Mouse (Mus musculus): Measurements from ENCODE around the gene Nif3l1.

Gene Nif3l1

DNA sequence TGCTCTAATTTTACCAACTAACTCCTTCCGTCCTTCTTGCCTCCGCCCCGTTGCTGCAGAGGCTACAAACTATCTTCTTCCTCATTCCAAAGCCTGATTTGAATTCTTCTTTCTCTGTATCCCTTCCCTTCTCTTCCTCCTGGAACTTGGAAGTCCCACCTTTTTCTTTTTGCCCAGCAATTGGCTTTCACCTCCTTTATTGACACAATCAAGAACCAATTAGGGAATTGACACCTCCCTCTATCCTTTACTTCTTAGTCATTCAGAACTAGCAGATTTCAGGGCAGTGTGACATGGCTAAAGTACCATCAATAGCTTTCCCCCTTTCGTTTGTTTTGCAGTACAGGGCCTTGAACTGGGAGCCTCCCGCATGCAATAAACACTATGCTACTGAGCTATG lies 13.2 kb downstream of the Nif3l1 start:
- peak; percentile 21 for DNase-seq (ENCODE audit: low read depth)

GRCm38 (mm10) chr1:58458867-58459266 lies 13.9 kb downstream of the Nif3l1 start:
- DNase-seq (ENCODE audit: low read depth), result no peak

DNA sequence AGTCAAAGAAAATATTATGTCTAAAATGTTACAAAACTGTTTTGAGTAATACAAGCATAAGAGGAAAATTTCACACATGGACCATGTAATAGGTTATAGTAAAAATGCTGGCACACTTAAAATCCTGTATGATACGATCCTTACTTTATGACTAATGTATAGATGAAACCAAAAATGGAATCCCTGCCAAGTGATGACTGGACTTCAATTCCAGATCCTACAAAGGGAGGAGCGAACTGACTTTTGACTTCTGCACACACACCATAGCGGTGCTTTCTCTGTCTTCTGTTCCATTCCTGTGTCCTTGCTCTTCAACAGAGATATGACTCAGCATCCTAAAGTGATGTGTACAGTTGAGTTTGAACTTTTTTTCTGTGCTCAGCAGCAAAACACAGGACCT lies 15.6 kb downstream of the Nif3l1 start:
- no peak for DNase-seq (ENCODE audit: low read depth)

DNA sequence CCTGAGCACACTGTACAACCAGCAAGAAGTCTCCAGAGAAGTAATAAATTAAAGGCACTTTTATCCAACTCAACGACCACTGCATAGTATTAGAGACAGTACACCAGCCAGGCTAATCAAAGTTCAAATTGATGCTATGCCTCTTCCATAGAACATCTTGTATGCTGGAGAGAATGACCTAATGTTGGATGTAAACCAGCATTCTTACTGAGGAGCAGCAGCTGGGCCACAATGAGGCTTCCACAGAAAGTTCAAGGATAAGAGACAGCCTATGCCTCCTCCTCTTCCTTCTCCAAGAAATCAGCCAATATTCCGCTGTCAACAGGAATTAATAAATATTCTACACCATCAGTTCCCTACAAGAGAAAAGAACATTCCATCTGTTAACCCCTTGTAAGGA lies 19.0 kb downstream of the Nif3l1 start:
- no peak for DNase-seq (ENCODE audit: low read depth)

- DNase-seq (ENCODE audit: low read depth), result no peak
These were observed 20.1 kb downstream of the Nif3l1 start for GRCm38 (mm10) chr1:58465042-58465441.

DNA sequence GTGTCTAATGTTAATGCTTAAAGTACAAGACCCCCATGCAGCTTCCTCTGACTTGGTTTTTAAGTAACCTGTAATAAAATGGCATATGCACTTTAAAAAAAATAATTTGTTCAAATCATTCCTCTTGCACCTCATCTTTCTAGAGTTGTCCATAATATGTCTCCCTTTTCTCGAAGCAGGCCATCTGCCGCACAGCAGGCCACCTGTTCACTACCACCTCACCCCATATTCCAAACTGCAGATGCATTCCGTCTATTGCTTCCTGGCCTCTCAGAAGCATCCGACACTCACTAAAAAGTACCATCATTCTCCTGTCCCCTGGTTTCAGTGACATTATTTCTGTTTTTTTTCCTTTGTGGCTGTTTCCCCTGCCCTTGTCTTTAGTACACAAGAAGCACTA lies 20.6 kb downstream of the Nif3l1 start:
- DNase-seq (ENCODE audit: low read depth), result no peak

- DNase-seq (ENCODE audit: low read depth), result no peak
These were observed 30.7 kb downstream of the Nif3l1 start for GRCm38 (mm10) chr1:58475662-58476061.

- no peak for DNase-seq (ENCODE audit: low read depth)
These were observed 37.7 kb downstream of the Nif3l1 start for GRCm38 (mm10) chr1:58482647-58483046.

DNA sequence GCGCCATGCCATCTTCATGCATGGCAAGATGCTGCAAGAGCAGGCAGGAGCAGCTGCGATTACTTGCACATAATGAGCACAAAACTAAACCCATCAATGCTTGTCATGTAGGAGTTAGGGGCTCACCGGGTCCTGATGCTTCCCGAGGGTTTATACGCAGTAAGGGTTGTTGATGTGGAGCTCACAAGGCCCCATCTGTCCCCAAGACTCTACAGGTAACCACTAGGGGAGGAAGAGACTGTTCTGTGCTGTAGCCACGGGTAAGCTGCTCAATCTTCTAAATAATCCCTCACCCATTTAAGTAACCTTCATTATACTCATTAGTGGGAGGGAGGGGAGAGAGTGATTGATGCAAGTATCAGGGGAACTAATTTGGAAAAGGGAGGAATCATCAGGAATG lies 50.7 kb downstream of the Nif3l1 start:
- no peak for DNase-seq (ENCODE audit: low read depth)

DNA sequence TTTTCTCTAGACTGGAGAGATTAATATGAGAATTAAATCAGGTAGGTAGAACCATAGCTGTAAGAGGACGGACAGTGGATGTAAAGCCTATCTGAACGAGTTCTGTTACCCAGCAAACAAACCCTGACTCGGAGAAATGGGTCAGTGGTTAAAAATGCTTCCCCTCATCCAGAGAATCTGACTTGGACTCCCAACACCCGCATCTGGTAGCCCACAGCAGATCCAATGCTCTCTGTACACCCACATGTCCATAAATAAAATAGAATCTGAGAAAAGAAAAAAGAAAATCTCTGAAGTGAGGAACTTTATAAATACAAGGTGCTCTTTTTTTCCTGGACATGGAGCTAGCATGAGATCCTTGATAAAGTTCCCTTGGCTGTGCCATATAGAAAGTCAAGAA lies 52.7 kb downstream of the Nif3l1 start:
- DNase-seq (ENCODE audit: low read depth), result no peak

- no peak for DNase-seq (ENCODE audit: low read depth)
These were observed 53.8 kb downstream of the Nif3l1 start for GRCm38 (mm10) chr1:58498758-58499157.

GRCm38 (mm10) chr1:58503134-58503533 lies 58.2 kb downstream of the Nif3l1 start:
- no peak for DNase-seq (ENCODE audit: low read depth)

GRCm38 (mm10) chr1:58503793-58504370 lies 58.9 kb downstream of the Nif3l1 start:
- DNase-seq (ENCODE audit: low read depth), result no peak

- peak; percentile 85 for DNase-seq (ENCODE audit: low read depth)
These were observed 59.8 kb downstream of the Nif3l1 start, which contains the start of gene Orc2 for GRCm38 (mm10) chr1:58504577-58505254. Gene Orc2 (minus strand): TSS chr1:58505109.

DNA sequence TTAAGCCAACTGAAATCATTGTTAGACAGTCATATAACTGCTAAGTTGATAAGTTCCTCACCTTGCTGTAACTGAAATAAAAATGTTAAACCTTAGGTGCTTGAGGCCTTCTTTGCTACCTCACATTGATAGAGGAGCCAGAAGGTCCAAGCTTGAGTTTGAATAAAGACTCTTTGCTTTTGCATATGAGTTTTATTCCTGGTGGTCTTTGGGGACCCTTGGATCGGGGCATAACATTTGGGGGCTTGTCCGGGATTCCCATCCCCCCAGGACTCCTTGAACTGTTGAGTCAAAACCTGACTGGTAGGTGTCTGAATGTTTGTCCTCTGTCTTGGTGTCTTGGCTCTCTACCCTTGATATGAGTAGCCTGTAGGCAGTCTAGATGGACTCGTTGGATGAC lies 62.3 kb downstream of the Nif3l1 start:
- no peak for DNase-seq (ENCODE audit: low read depth)

Data from fibroblast of lung, adult 2 months (primary cell).